Mouse (Mus musculus): ENCODE measurements around the gene Elp6.

The Elp6 gene

DNA sequence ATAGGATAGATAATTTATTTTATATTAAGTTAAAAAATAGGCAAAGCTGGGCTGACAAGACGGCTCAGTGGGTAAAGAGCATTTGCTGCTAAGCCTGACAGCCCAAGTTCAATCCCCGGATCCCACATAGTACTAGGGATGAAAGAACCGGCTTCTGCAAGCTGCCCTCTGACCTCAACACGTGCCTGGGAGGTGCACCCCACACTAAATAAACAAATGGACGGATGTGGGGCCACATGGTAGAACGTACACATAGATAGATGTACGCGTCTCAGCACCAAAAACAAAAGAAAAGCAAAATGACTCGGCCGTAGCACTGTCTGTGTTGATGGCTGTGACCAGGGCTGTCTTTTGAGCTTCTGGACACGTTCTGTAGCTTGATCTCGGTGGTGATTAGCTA lies 56.3 kb downstream of the Elp6 start:
- no peak for DNase-seq (ENCODE audit: low spot score)

DNA sequence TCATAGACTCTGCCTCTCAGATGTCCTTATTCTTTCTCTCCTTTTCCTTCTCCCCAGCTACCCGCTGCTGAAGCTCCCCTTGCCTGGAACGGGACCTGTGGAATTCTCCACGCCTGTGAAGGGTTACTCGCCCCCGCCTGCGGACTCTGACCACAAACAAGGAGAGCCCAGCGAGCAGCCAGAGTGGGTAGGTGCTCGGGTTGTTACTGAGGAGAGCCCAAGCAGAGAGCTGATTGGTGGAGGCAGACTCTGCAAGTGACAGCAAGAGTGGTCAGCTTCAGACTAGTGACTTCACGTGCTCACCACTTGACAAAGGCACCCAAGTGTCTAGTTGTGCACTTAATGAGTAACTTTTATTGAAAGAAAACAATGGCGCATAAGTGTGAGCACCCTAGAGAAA lies 57.4 kb downstream of the Elp6 start:
- DNase-seq (ENCODE audit: low spot score): no peak

DNA sequence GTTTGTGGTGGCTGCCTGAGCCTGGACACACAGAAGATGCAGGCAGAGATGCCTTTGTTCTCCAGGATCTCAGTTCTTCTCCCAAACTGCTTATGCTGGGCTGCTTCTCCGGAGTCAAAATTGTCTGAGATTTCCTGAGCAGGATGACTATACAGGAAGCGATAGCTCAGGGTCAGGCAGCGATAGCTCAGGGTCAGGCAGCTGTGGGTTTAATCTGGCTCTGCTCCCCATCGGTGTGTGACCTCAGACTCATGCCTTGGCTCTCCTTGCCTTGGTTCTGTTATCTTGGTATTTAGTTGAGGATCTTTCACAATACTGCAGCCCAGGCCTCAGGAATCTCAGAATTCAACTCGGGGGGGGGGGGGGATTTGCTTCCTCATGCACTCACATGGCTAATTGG lies 61.8 kb downstream of the Elp6 start:
- DNase-seq (ENCODE audit: low spot score): no peak

DNA sequence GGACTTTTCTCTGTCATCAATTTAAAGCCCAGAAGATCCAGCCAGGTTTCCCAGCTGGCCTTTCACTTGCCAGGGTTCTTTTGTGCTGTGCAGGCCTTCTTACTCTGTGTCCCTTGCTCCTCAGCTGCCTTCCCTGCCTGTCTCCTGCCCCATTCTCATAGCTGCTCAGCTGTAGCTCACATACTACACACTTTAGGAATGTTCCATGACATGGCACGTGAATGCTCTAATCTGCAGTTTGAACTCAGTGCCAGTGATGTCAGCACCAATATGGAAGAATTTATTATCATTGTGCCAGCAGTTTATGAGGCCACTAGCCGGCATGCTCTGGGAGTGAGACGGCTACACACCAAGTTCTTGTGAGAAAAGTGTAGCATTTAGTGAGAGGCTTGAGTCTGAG lies 64.9 kb downstream of the Elp6 start:
- no peak for DNase-seq (ENCODE audit: low spot score)
